Mouse (Mus musculus) adrenal gland, postnatal 14 days (tissue): ENCODE data around the gene Zfp955b. TPM values are rescaled to one million over a fixed set of nuclear protein-coding genes. Genes with fewer than 3 reads are reported as not detected.
"Not testable (repeated sequence)": the region's sequence is repeated elsewhere in the genome, so short reads cannot be mapped to it uniquely, and the experiment has no call there.

Experiments used
- DNase-seq: peaks from one replicate; pipeline ENCODE4 v3.0.0; 2021; ENCODE audit warnings: mixed read lengths
- long read RNA-seq, 2 experiments: library from polyadenylated mRNA; stranded (forward); transcript quantifications; one replicate each; pipeline ENCODE4 v2.0.0; 2021
- total RNA-seq: library from RNA; stranded (reverse); gene quantifications from 2 replicates; pipeline ENCODE4 v1.2.3, GENCODE M21; 2021

Gene Zfp955b
- total RNA-seq, result 10.0 and 11.0 TPM in 2 replicates
- long read RNA-seq, experiment 1, full-length matches to known transcripts, result 5 of 8 reads
- long read RNA-seq, experiment 1, partial matches to known transcripts, result 0 of 8 reads
- long read RNA-seq, experiment 1, other reads (novel, unspliced or antisense), result 3 of 8 reads
- long read RNA-seq, experiment 2, full-length matches to known transcripts, result 2 of 4 reads
- long read RNA-seq, experiment 2, partial matches to known transcripts, result 0 of 4 reads
- long read RNA-seq, experiment 2, other reads (novel, unspliced or antisense), result 2 of 4 reads

DNA sequence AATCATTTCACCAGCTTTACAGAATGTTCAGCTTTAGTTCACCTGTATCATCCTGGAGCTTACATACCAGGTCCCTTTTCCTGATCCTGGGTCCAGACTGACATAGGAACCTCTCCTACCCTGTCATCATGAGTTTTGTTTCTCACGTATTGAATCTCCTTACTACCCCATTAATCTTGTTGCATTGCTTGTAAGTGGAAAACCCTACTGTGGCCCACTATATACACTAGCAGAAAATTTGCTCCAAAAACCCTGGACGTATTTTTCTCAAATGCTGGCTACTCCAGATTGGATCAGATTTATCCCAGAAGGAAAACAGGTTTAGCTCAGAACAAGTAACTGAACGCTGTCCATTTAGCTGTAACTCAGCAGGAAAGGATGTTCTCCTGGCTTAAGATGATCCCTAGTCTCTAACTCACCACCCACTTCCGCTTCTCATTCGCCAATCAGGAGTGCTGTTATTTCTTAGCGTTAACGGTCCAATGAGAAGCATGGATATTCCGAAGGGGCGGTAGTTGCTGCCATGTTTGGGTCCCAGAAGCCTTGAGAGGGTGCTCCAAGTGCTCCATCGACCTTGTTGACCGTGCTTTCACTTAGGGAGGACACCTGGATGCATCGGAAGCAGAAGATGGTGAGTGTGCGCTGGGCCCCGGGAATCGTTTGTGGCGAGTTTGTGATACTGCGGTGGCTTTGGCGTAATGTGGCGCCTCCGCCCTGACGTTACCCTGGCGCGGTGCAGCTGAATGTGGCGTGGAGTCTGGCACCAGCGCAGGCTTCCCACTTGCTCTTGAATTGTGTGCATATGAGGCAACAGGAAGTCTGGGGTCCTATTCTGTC, at the start of gene Zfp955b:
Gene Zfp955b, plus strand, starts transcription at position 506 of the 837 bp plus-strand sequence.
- not testable (repeated sequence) for DNase-seq

DNA sequence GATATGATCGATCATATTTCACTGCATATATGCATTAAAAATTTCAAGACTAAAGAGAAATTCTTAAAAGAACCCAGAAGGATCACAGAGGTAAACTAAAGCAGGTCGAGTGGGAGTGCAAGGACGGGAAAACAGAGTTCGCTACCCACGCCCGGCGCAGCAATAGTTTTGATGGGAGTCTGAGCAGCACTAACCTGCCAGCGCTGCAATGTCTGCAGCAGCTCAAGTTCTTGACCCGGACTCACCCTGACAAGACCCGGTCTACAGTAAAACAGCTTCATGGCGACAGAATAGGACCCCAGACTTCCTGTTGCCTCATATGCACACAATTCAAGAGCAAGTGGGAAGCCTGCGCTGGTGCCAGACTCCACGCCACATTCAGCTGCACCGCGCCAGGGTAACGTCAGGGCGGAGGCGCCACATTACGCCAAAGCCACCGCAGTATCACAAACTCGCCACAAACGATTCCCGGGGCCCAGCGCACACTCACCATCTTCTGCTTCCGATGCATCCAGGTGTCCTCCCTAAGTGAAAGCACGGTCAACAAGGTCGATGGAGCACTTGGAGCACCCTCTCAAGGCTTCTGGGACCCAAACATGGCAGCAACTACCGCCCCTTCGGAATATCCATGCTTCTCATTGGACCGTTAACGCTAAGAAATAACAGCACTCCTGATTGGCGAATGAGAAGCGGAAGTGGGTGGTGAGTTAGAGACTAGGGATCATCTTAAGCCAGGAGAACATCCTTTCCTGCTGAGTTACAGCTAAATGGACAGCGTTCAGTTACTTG, 34.6 kb upstream of the Zfp955b start, which contains the start of gene Zfp955a:
Gene Zfp955a, minus strand, starts transcription at position 616 of the 789 bp plus-strand sequence.
- not testable (repeated sequence) for DNase-seq

DNA sequence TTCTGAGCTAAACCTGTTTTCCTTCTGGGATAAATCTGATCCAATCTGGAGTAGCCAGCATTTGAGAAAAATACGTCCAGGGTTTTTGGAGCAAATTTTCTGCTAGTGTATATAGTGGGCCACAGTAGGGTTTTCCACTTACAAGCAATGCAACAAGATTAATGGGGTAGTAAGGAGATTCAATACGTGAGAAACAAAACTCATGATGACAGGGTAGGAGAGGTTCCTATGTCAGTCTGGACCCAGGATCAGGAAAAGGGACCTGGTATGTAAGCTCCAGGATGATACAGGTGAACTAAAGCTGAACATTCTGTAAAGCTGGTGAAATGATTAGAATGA, 34.1 kb upstream of the Zfp955b start:
- DNase-seq, result not testable (repeated sequence)

DNA sequence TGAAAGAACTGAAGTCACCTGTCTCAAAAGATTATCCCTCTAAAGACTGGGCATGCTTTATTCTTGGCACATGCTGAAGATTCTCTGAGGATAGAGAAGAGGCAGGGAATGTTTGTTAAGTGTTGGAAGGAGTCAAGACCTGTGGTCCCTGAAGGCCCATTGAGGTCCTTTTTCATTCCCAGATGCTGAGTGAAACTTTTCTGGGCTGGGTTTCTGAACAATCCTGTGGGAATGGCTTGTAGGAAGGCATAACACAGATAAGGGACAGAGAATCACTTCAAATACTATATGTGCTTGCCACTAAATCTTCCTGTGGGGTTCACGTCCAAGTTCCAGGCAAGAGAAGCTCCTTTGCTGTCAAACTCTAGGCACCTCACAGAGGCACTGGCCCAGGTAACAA, 25.0 kb upstream of the Zfp955b start, which contains the start of gene Olfr63:
Gene Olfr63, plus strand, starts transcription at position 301 of the 400 bp plus-strand sequence.
- DNase-seq, result no peak

DNA sequence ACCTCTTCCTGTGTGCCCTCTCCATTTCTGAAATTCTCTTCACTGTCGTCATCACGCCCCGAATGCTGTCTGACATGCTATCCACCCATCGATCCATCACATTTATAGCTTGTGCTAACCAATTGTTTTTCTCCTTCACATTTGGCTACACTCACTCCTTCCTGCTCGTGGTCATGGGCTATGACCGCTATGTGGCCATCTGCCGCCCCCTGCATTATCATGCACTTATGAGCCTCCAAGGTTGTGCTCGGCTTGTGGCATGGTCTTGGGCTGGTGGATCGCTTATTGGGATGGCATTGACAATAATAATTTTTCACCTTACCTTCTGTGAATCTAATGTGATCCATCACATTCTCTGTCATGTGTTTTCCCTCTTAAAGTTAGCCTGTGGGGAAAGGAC, 20.4 kb upstream of the Zfp955b start:
- DNase-seq, result no peak

DNA sequence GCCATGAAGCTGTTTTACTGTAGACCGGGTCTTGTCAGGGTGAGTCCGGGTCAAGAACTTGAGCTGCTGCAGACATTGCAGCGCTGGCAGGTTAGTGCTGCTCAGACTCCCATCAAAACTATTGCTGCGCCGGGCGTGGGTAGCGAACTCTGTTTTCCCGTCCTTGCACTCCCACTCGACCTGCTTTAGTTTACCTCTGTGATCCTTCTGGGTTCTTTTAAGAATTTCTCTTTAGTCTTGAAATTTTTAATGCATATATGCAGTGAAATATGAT, 469 bp downstream of the Zfp955b start:
- DNase-seq, result not testable (repeated sequence)

DNA sequence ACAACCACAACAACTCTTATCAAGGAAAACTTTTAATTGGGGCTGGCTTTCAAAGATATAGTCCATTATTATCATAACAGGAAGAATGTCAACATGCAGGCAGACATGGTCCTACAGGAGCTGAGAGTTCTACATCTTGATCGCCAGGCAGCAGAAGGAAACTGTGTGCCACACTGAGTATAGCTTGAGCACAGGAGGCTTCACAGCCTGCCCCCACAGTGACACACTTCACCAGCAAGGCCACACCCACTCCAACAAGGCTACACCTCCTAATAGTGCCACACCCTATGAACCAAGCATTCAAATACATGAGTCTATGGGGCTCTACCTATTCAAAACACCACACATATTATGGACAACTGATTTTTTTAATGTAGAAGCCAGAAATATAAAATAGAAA, 63.6 kb downstream of the Zfp955b start:
- DNase-seq, result no peak

Other genes with a start within 250 kb of the Zfp955b start
- not detected in 2 replicates for gene 4921501E09Rik, start 221.5 kb upstream of the Zfp955b start, total RNA-seq
- gene Zfp563, start 200.2 kb upstream of the Zfp955b start, total RNA-seq, result 7.4 and 9.5 TPM in 2 replicates
- not detected in 2 replicates for gene Morc2b, start 149.9 kb upstream of the Zfp955b start, total RNA-seq
- gene Olfr55, start 121.1 kb upstream of the Zfp955b start, total RNA-seq, result not detected in 2 replicates
- gene Olfr239, start 98.2 kb upstream of the Zfp955b start, total RNA-seq, result not detected in 2 replicates
- gene Olfr1564, start 67.9 kb upstream of the Zfp955b start, total RNA-seq, result not detected in 2 replicates
- gene Zfp955a, start 34.4 kb upstream of the Zfp955b start, total RNA-seq, result 7.4 and 8.4 TPM in 2 replicates
- not detected in 2 replicates for gene Olfr63, start 24.9 kb upstream of the Zfp955b start, total RNA-seq
- 8.7 and 9.3 TPM in 2 replicates for gene Zfp81, start 69.3 kb downstream of the Zfp955b start, total RNA-seq
- 7.9 and 8.6 TPM in 2 replicates for gene Zfp101, start 105.1 kb downstream of the Zfp955b start, total RNA-seq
- 0.26 and 0.38 TPM in 2 replicates for gene Actl9, start 143.4 kb downstream of the Zfp955b start, total RNA-seq
- 39.9 and 51.3 TPM in 2 replicates for gene Adamts10, start 234.7 kb downstream of the Zfp955b start, total RNA-seq